Mouse (Mus musculus): ENCODE data around the gene Gm6169. TPM values are rescaled to one million over a fixed set of nuclear protein-coding genes. Genes with fewer than 3 reads are reported as not detected.

Gm6169 gene
- polyA plus RNA-seq, 1 experiment from 2014 or later = 6.0 TPM

DNA sequence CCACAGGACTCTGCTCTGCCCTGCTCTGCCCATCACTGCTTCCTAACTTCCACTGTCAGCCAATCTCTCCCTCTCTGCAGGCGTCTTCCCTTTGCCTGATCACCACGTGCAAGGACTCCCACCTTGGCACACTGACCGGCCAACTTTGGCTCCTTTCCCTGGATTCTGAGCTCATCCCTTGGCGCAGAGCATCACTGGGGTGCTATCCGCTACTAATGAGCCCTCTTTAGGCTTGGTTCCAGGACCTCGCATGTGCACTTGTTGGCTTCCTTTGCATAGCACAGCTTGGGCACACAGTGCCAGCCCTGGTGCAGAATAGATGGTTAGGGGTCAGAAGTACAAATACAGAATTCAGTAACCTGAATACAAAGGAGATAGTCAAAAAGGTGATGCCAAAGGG, 47.9 kb downstream of the Gm6169 start:
- Histone ChIP-seq H3K9ac (replicated peaks; ENCODE audit: low read depth) (no peak overlapping the region), H3K27me3 (replicated peaks; ENCODE audit: insufficient read depth, low read length) (no peaks in the 10 kb centered on the region), H3K4me3 (ENCODE audit: low read depth, low read length) (no peak overlapping the region), H3K4me2 (replicated peaks; ENCODE audit: low read depth, low read length) (no peak overlapping the region), H3K36me3 (ENCODE audit: insufficient read depth, low read length) (no peaks in the 10 kb centered on the region), H3K27ac (ENCODE audit: low read length) (no peak overlapping the region), H3K9me3 (ENCODE audit: low read length) (no peaks in the 10 kb centered on the region), H3K4me1 (ENCODE audit: insufficient read depth, low read depth, low read length) (no peaks in the 10 kb centered on the region)
- ATAC-seq (no peak), DNase-seq (ENCODE audit: low spot score) (no peak)
- 58% methylated on average over 6 of the region's 6 CpGs for WGBS
- no peak for TF ChIP-seq CTCF (IDR thresholded peaks at IDR 0.05)

Other genes with a start within 250 kb of the Gm6169 start
- gene Gcnt4, start 174.5 kb downstream of the Gm6169 start, polyA plus RNA-seq (2015; fragmentation: Nextera tagmentation; extraction: Ambion mirVana) = 0.19 and 0.27 TPM in 2 replicates
- gene 1700029F12Rik, start 64.9 kb downstream of the Gm6169 start, polyA plus RNA-seq (2015; fragmentation: Nextera tagmentation; extraction: Ambion mirVana) = not detected in 2 replicates
- 0.21 and 0.24 TPM in 2 replicates for gene Fam169a, start 32.0 kb downstream of the Gm6169 start, polyA plus RNA-seq (2015; fragmentation: Nextera tagmentation; extraction: Ambion mirVana)
- 11.1 and 11.9 TPM in 2 replicates for gene Gfm2, start 38.7 kb upstream of the Gm6169 start, polyA plus RNA-seq (2015; fragmentation: Nextera tagmentation; extraction: Ambion mirVana)
- gene Nsa2, start 38.7 kb upstream of the Gm6169 start, polyA plus RNA-seq (2015; fragmentation: Nextera tagmentation; extraction: Ambion mirVana) = 43.9 and 47.3 TPM in 2 replicates
- 23.6 and 26.6 TPM in 2 replicates for gene Hexb, start 99.1 kb upstream of the Gm6169 start, polyA plus RNA-seq (2015; fragmentation: Nextera tagmentation; extraction: Ambion mirVana)
- gene Enc1, start 141.9 kb upstream of the Gm6169 start, polyA plus RNA-seq (2015; fragmentation: Nextera tagmentation; extraction: Ambion mirVana) = 2.6 and 4.0 TPM in 2 replicates